Mouse (Mus musculus) kidney, postnatal 0 days (tissue): Measurements from ENCODE around the gene Olfr693. TPM values are rescaled to one million over a fixed set of nuclear protein-coding genes. Genes with fewer than 3 reads are reported as not detected.

ENCODE experiments used
- ATAC-seq: fragments of 200-750 bp; cut with Nextera tagmentation; replicated peaks from 2 replicates; pipeline ENCODE4 v1.8.0; 2017; ENCODE audit warnings: low read depth, moderate number of reproducible peaks, moderate TSS enrichment, moderate library complexity; ENCODE audit not compliant: low FRiP score
- DNase-seq: peaks from one replicate; pipeline ENCODE4 v3.0.0-alpha.2; 2016; ENCODE audit warnings: low spot score
- H3K27ac ChIP-seq: fragments of 300-500 bp; sonication (generic); 2 replicates; pipeline ENCODE4 v1.5.1; 2014; ENCODE audit warnings: mild to moderate bottlenecking
- H3K27me3 ChIP-seq: fragments of 300-500 bp; sonication (generic); 2 replicates; pipeline ENCODE4 v1.6.1; 2014; ENCODE audit warnings: low read length, mixed read lengths; ENCODE audit not compliant: insufficient read depth
- H3K36me3 ChIP-seq: fragments of 300-500 bp; sonication (generic); 2 replicates; pipeline ENCODE4 v1.6.1; 2014; ENCODE audit warnings: low read length, mixed read lengths; ENCODE audit not compliant: insufficient read depth
- H3K4me1 ChIP-seq: fragments of 300-500 bp; sonication (generic); replicated peaks from 2 replicates; pipeline ENCODE4 v1.6.1; 2014; ENCODE audit warnings: antibody characterized with exemption, low read length, mixed read lengths; ENCODE audit not compliant: insufficient read depth
- H3K4me2 ChIP-seq: fragments of 300-500 bp; sonication (generic); 2 replicates; pipeline ENCODE4 v1.6.1; 2014; ENCODE audit warnings: mild to moderate bottlenecking, low read length, moderate library complexity, mixed read lengths
- H3K4me3 ChIP-seq: fragments of 300-500 bp; sonication (generic); replicated peaks from 2 replicates; pipeline ENCODE4 v1.5.1; 2014; ENCODE audit warnings: low read depth, low read length
- H3K9ac ChIP-seq: fragments of 300-500 bp; sonication (generic); 2 replicates; pipeline ENCODE4 v1.6.1; 2014; ENCODE audit warnings: low read depth, low read length
- H3K9me3 ChIP-seq: fragments of 300-500 bp; sonication (generic); replicated peaks from 2 replicates; pipeline ENCODE4 v1.6.1; 2016; ENCODE audit warnings: low read length, inconsistent platforms, mixed read lengths
- CTCF ChIP-seq: IDR thresholded peaks from 2 replicates; pipeline ENCODE4 v1.5.1; 2016; ENCODE audit warnings: antibody characterized with exemption, low read depth, mild to moderate bottlenecking, moderate library complexity
- WGBS: fragments of 180-500 bp; shearing (Covaris S2); extraction: QIAGEN DNeasy Blood & Tissue Kit; methylation state at CpG from one replicate; pipeline ENCODE4 v1.1.7; 2014; 5-methylcytosine and 5-hydroxymethylcytosine counted together
- polyA plus RNA-seq: library from polyadenylated mRNA; unstranded; fragments of >200 nt; fragmentation: Nextera tagmentation; extraction: Ambion mirVana; gene quantifications from 2 replicates; pipeline ENCODE4 v1.2.1, GENCODE M21; 2015

The Olfr693 gene
- polyA plus RNA-seq, 1 experiment from 2014 or later: not detected

- Histone ChIP-seq H3K4me2 (no peak within 1 kb of the TSS), H3K4me1 (no peaks in the 10 kb centered on the region), H3K27me3 (no peaks in the 10 kb centered on the region), H3K9me3 (no peaks in the 10 kb centered on the region), H3K27ac (no peak within 1 kb of the TSS), H3K36me3 (no peaks in the 10 kb centered on the region), H3K9ac (no peak within 1 kb of the TSS), H3K4me3 (no peak within 1 kb of the TSS)
- WGBS: 97% methylated on average over 1 of the region's 1 CpGs
- DNase-seq: no peak
- no peak for TF ChIP-seq CTCF
- ATAC-seq: no peak
Observed at GRCm38 (mm10) chr7:106691714-106692113, 11.3 kb upstream of the Olfr693 start, which contains the start of gene Olfr694. TSS of gene Olfr694 (minus strand) at chr7:106691814.

DNA sequence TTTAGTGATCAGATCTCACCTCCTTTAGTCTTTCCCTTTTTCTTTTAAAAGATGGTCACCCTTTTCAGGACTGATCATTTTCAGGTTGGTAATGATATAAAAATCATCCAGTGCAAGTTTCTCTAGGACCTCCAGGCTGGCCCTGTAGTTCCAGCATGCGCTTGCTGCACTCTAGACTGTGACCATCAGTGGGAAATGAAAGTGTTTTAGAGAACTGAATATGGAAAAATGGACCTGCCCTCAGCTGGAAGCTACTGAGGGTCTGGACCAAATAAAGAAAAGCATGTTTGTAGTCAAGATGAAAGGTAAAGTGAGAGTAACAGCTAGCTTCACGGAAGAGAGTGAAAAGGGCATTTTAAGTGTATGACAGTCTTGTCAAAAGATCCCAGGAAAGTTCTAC lies 5.0 kb upstream of the Olfr693 start:
- TF ChIP-seq CTCF: no peak
- H3K9me3 ChIP-seq: no peaks in the 10 kb centered on the region
- H3K36me3 ChIP-seq: no peaks in the 10 kb centered on the region
- H3K27ac ChIP-seq: no peak overlapping the region
- no peaks in the 10 kb centered on the region for H3K4me1 ChIP-seq
- H3K27me3 ChIP-seq: no peaks in the 10 kb centered on the region
- H3K4me2 ChIP-seq: no peak overlapping the region
- no peak overlapping the region for H3K9ac ChIP-seq
- no peak overlapping the region for H3K4me3 ChIP-seq
- no peak for DNase-seq
- 88% methylated on average over 2 of the region's 2 CpGs for whole genome bisulfite sequencing
- no peak for ATAC-seq

- H3K4me3 ChIP-seq: no peak overlapping the region
- no peaks in the 10 kb centered on the region for H3K4me1 ChIP-seq
- DNase-seq (no peak), ATAC-seq (no peak)
- H3K4me2 ChIP-seq: no peak overlapping the region
- H3K27me3 ChIP-seq: no peaks in the 10 kb centered on the region
- H3K27ac ChIP-seq: no peak overlapping the region
- TF ChIP-seq CTCF: no peak
- no peaks in the 10 kb centered on the region for H3K9me3 ChIP-seq
- no peaks in the 10 kb centered on the region for H3K36me3 ChIP-seq
- H3K9ac ChIP-seq: no peak overlapping the region
Observed at GRCm38 (mm10) chr7:106652344-106652652, 28.1 kb downstream of the Olfr693 start.

GRCm38 (mm10) chr7:106651555-106652343 lies 28.6 kb downstream of the Olfr693 start:
- Histone ChIP-seq H3K27me3 (no peaks in the 10 kb centered on the region), H3K27ac (no peak overlapping the region), H3K4me2 (no peak overlapping the region), H3K4me1 (no peaks in the 10 kb centered on the region), H3K4me3 (no peak overlapping the region), H3K9me3 (no peaks in the 10 kb centered on the region), H3K36me3 (no peaks in the 10 kb centered on the region), H3K9ac (no peak overlapping the region)
- no peak for TF ChIP-seq CTCF
- DNase-seq (peak; percentile 1), ATAC-seq (no peak)

DNA sequence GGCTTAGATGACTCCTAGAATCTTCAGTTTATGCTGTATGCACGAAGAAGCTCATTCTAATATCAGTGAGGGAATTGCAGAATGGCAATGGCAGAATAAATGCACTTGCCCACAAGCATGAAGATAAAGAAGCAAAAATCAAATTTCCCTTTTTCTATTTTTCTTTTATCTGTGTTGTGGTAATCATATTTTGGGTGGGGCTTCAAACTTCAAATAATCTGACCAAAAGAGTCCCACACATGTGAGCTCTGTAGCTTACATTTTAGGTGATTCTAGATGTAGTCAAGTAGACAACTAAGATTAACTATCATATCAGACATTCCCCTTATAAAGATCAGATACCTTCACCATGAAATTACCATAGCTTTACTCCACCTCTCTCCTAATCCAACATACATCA lies 30.6 kb downstream of the Olfr693 start:
- WGBS: 74% methylated on average over 1 of the region's 1 CpGs
- no peak for TF ChIP-seq CTCF
- no peak for ATAC-seq

GRCm38 (mm10) chr7:106645261-106645660 lies 35.1 kb downstream of the Olfr693 start:
- no peak overlapping the region for H3K9ac ChIP-seq
- TF ChIP-seq CTCF: no peak
- no peak overlapping the region for H3K4me2 ChIP-seq
- H3K4me3 ChIP-seq: no peak overlapping the region
- H3K36me3 ChIP-seq: no peaks in the 10 kb centered on the region
- H3K27me3 ChIP-seq: no peaks in the 10 kb centered on the region
- DNase-seq (no peak), ATAC-seq (no peak)
- no peaks in the 10 kb centered on the region for H3K4me1 ChIP-seq
- H3K9me3 ChIP-seq: no peaks in the 10 kb centered on the region
- WGBS: 76% methylated on average over 1 of the region's 1 CpGs
- no peak overlapping the region for H3K27ac ChIP-seq

More for the DNA sequence above, 30.6 kb downstream of the Olfr693 start:
- Histone ChIP-seq H3K27me3 (no peaks in the 10 kb centered on the region), H3K4me3 (no peak overlapping the region), H3K9me3 (no peaks in the 10 kb centered on the region), H3K4me2 (no peak overlapping the region), H3K9ac (no peak overlapping the region), H3K4me1 (no peaks in the 10 kb centered on the region), H3K36me3 (no peaks in the 10 kb centered on the region), H3K27ac (no peak overlapping the region)
- no peak for DNase-seq
